In genomic region chr2:30242509-30242908, GRCm38 (mm10) we compare ENCODE assay signal across 7 mouse cellular contexts. TPM values are rescaled to one million over a fixed set of nuclear protein-coding genes. Genes with fewer than 3 reads are reported as not detected.
DNase-seq lines count a peak whose midpoint lies in the region; ATAC-seq and TF ChIP-seq lines count a peak whose summit lies in the region.

No protein-coding gene starts in this region.

- ATAC-seq in Patski: peak; percentile 41
- no peak for ATAC-seq in liver, embryonic 15.5 days (ENCODE audit: insufficient read depth)

- H3K36me3 ChIP-seq in liver, embryonic 15.5 days (replicated peaks): peaks cover 54% of the 10 kb centered on the region

- 58% methylated on average over 4 of the region's 4 CpGs for WGBS in liver, embryonic 15.5 days (ENCODE audit: insufficient replicate concordance)

- no peaks in the 10 kb centered on the region for H3K9me3 ChIP-seq in liver, embryonic 15.5 days (replicated peaks)

- DNase-seq in ES-CJ7 (ENCODE audit: low read depth, low spot score) (peak; percentile 82), Patski (ENCODE audit: low read depth, low spot score) (no peak)
- DNase-seq in embryo, embryonic 11 days: peak; percentile 73
- DNase-seq in heart, postnatal 4 days: peak; percentile 72
- no peak for DNase-seq in thymus, postnatal 10 days (ENCODE audit: low spot score in 2 of 2)
- no peak for DNase-seq in urinary bladder, postnatal 25 days (ENCODE audit: low spot score)

- in situ Hi-C loops in Patski (cut with MboI; ENCODE audit: low pct_unique_long_range_greater_than_20kb): no loop called here

- no peak overlapping the region for H3K4me2 ChIP-seq in liver, embryonic 15.5 days

- H3K27ac ChIP-seq in liver, embryonic 15.5 days (replicated peaks): peak overlapping the region; percentile 67

- no peak overlapping the region for H3K9ac ChIP-seq in liver, embryonic 15.5 days

- CTCF ChIA-PET in Patski (lab: Charles Lee): interaction anchor here (1.3 kb wide), 1 partner anchor 14 kb away, joined by 4 read pairs; no protein-coding TSS in a partner anchor

- no peak for TF ChIP-seq CTCF in Patski (IDR thresholded peaks at IDR 0.05)

- POLR2A ChIA-PET in Patski (lab: Charles Lee): interaction anchor here (1.5 kb wide), 1 partner anchor 27 kb away, joined by 3 read pairs; no protein-coding TSS in a partner anchor

- peaks cover 81% of the 10 kb centered on the region for H3K4me1 ChIP-seq in liver, embryonic 15.5 days (replicated peaks)

- no peaks in the 10 kb centered on the region for H3K27me3 ChIP-seq in Patski
- H3K27me3 ChIP-seq in liver, embryonic 15.5 days: no peaks in the 10 kb centered on the region

- H3K4me3 ChIP-seq in liver, embryonic 15.5 days (replicated peaks): no peak overlapping the region

RNA-seq across cellular contexts. Expression of gene Gm28035, which starts 2.1 kb away (rescaled TPM):
- 2.1 TPM for polyA plus RNA-seq in Patski (2021)
- 1 to 10 TPM in 1 of 2 experiments, under 1 TPM in 1; 0.88 to 1.5 TPM for total RNA-seq in heart, postnatal 4 days (2021)
- polyA plus RNA-seq in liver, embryonic 15.5 days (2015; fragmentation: Nextera tagmentation; extraction: Ambion mirVana): 0.10 and 0.16 TPM in 2 replicates

RNA-seq across cellular contexts. Expression of gene Lrrc8a, which starts 5.0 kb away (rescaled TPM):
- polyA plus RNA-seq in Patski (2021): 19.3 TPM
- 10 to 100 TPM; 56.3 to 59.2 TPM for total RNA-seq in heart, postnatal 4 days (2021)
- polyA plus RNA-seq in liver, embryonic 15.5 days (2015; fragmentation: Nextera tagmentation; extraction: Ambion mirVana): 10.5 and 11.6 TPM in 2 replicates

RNA-seq across cellular contexts. Expression of gene Phyhd1, which starts 23.5 kb away (rescaled TPM):
- polyA plus RNA-seq in Patski (2021): 22.4 TPM
- 10 to 100 TPM; 20.6 to 26.0 TPM for total RNA-seq in heart, postnatal 4 days (2021)
- polyA plus RNA-seq in liver, embryonic 15.5 days (2015; fragmentation: Nextera tagmentation; extraction: Ambion mirVana): 13.0 and 15.7 TPM in 2 replicates

RNA-seq across cellular contexts. Expression of gene Kyat1, which starts 36.9 kb away (rescaled TPM):
- 14.8 TPM for polyA plus RNA-seq in Patski (2021)
- total RNA-seq in heart, postnatal 4 days (2021): 10 to 100 TPM; 33.3 to 35.3 TPM
- 11.7 and 13.9 TPM in 2 replicates for polyA plus RNA-seq in liver, embryonic 15.5 days (2015; fragmentation: Nextera tagmentation; extraction: Ambion mirVana)

RNA-seq across cellular contexts. Expression of gene Gm28038, which starts 38.3 kb away (rescaled TPM):
- not detected for polyA plus RNA-seq in Patski (2021)
- 1 to 10 TPM in 1 of 2 experiments, not detected in 1; 4.6 TPM for total RNA-seq in heart, postnatal 4 days (2021)
- not detected in 2 replicates for polyA plus RNA-seq in liver, embryonic 15.5 days (2015; fragmentation: Nextera tagmentation; extraction: Ambion mirVana)

Comparison
In these comparisons a context has a peak if more than half of its experiments do, and no peak if none do; other contexts are left out.
1. DNase-seq: peak in ES-CJ7 (single experiment), embryo, embryonic 11 days (single experiment) and heart, postnatal 4 days (single experiment); none in Patski (single experiment), thymus, postnatal 10 days (0 of 2) and urinary bladder, postnatal 25 days (single experiment).